Mouse (Mus musculus) forebrain, embryonic 11.5 days (tissue): ENCODE results near the gene Nod1. TPM values are rescaled to one million over a fixed set of nuclear protein-coding genes. Genes with fewer than 3 reads are reported as not detected.
A peak's percentile ranks its signal among the peaks of the same experiment; 100 is the strongest.

Source experiments
- ATAC-seq: fragments of 200-750 bp; cut with Nextera tagmentation; replicated peaks from 2 replicates; pipeline ENCODE4 v1.8.0; 2017; ENCODE audit warnings: moderate TSS enrichment; ENCODE audit not compliant: low FRiP score
- DNase-seq: peaks from one replicate; pipeline ENCODE4 v3.0.0-alpha.2; 2017; ENCODE audit warnings: low spot score
- H3K27ac ChIP-seq: fragments of 300-500 bp; sonication (generic); 2 replicates; pipeline ENCODE4 v1.5.1; 2014; ENCODE audit warnings: low read depth, low read length
- H3K27me3 ChIP-seq: fragments of 300-500 bp; sonication (generic); 2 replicates; pipeline ENCODE4 v1.6.1; 2014; ENCODE audit warnings: mild to moderate bottlenecking, low read length, mixed read lengths; ENCODE audit not compliant: control insufficient read depth, insufficient read depth
- H3K36me3 ChIP-seq: fragments of 300-500 bp; sonication (generic); 2 replicates; pipeline ENCODE4 v1.6.1; 2014; ENCODE audit warnings: mild to moderate bottlenecking, low read length, moderate library complexity, mixed read lengths; ENCODE audit not compliant: control insufficient read depth, insufficient read depth
- H3K4me1 ChIP-seq: fragments of 300-500 bp; sonication (generic); replicated peaks from 2 replicates; pipeline ENCODE4 v1.6.1; 2014; ENCODE audit warnings: low read length, mixed read lengths; ENCODE audit not compliant: control insufficient read depth, insufficient read depth
- H3K4me2 ChIP-seq: fragments of 300-500 bp; sonication (generic); 2 replicates; pipeline ENCODE4 v1.6.1; 2014; ENCODE audit warnings: low read depth, mild to moderate bottlenecking, low read length, moderate library complexity, mixed read lengths; ENCODE audit not compliant: severe bottlenecking
- H3K4me3 ChIP-seq: fragments of 300-500 bp; sonication (generic); 2 replicates; pipeline ENCODE4 v1.5.1; 2014; ENCODE audit warnings: low read depth, low read length
- H3K9ac ChIP-seq: fragments of 300-500 bp; sonication (generic); 2 replicates; pipeline ENCODE4 v1.6.1; 2014; ENCODE audit warnings: low read length
- H3K9me3 ChIP-seq: fragments of 300-500 bp; sonication (generic); 2 replicates; pipeline ENCODE4 v1.6.1; 2016; ENCODE audit warnings: low read length, mixed read lengths; ENCODE audit not compliant: control insufficient read depth
- WGBS: fragments of 180-500 bp; shearing (Covaris S2); extraction: QIAGEN DNeasy Blood & Tissue Kit; methylation state at CpG from one replicate; pipeline ENCODE4 v1.1.7; 2014; 5-methylcytosine and 5-hydroxymethylcytosine counted together
- polyA plus RNA-seq: library from polyadenylated mRNA; unstranded; fragments of >200 nt; fragmentation: Nextera tagmentation; extraction: Ambion mirVana; gene quantifications from 2 replicates; pipeline ENCODE4 v1.2.1, GENCODE M21; 2014

Nod1 gene
- polyA plus RNA-seq, 1 experiment from 2014 or later: 2.0 TPM

DNA sequence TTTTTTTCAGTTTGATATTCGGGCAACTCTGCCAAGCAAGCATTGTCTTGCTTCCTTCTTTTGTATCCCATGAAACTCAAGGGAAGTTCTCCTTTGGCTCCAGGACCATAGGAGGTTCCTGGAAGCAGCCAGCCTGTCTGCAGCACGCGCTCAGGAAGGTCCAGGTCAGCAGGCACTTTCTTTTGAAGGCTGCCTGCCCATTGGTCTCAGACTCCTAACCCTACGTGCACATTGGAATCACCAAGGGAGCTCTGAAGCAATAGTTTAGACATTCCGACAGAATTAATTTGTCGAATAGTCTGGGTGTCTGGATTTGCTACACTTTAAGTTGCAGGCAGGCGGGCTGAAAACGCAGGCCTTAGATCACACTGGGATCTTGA lies 691 bp downstream of the Nod1 start:
- ATAC-seq: no peak
- Histone ChIP-seq H3K4me1 (no peaks in the 10 kb centered on the region; the same call in 1 of the 2 replicates), H3K4me2 (peak overlapping the region; percentile 88), H3K27me3 (peaks cover 9% of the 10 kb centered on the region; the same call in 1 of the 2 replicates), H3K27ac (no peak overlapping the region), H3K36me3 (no peaks in the 10 kb centered on the region), H3K9me3 (no peaks in the 10 kb centered on the region), H3K4me3 (peak overlapping the region; percentile 51), H3K9ac (peak overlapping the region; percentile 61)
- DNase-seq: no peak
- WGBS: 16% methylated on average over 8 of the region's 8 CpGs

DNA sequence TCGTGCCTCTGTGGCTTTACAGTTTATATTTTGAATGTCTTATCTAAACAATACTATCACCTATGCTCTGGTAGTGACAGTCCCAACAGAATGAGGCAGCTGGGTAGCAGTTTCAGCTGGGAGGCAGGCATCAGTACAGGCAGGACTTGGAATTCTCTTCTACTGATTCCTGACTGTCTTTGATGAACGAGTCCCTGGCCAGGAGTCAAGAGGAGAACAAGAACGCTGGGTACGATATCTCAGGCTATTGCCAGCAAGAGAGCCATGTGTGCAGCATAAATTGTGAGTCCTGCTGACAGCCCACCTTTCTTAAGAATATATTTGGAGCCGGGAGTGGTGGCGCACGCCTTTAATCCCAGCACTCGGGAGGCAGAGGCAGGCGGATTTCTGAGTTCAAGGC lies 1.9 kb downstream of the Nod1 start:
- 86% methylated on average over 9 of the region's 9 CpGs for WGBS
- no peaks in the 10 kb centered on the region for H3K9me3 ChIP-seq
- no peak overlapping the region for H3K27ac ChIP-seq
- no peaks in the 10 kb centered on the region for H3K36me3 ChIP-seq
- ATAC-seq (no peak), DNase-seq (no peak)
- H3K27me3 ChIP-seq: peaks cover 9% of the 10 kb centered on the region; the same call in 1 of the 2 replicates
- H3K9ac ChIP-seq: no peak overlapping the region
- no peaks in the 10 kb centered on the region; the same call in 1 of the 2 replicates for H3K4me1 ChIP-seq
- H3K4me3 ChIP-seq: no peak overlapping the region
- H3K4me2 ChIP-seq: no peak overlapping the region

DNA sequence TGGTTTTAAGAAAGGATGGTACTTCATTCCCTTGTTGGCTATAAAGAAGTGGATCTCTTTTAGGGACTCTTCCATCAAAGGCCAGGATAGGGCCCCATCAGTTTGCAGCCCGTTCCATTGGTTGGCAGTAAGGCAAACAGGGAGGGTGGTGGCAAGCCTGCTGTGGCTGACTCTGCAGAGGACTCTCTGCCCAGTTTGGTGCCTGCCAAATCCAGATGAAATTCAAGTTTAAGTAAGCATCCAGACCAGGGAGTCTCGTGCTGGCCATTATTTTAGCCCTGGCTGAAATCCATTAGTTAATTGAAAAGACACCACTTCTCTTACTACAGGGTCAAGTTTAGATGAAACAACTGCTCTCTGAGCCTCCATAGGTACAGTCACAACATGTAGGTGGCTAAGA lies 2.6 kb downstream of the Nod1 start:
- ATAC-seq (no peak), DNase-seq (no peak)
- WGBS: 79% methylated on average over 2 of the region's 2 CpGs
- H3K4me3 ChIP-seq: no peak overlapping the region
- H3K9ac ChIP-seq: no peak overlapping the region
- H3K4me1 ChIP-seq: no peaks in the 10 kb centered on the region; the same call in 1 of the 2 replicates
- H3K36me3 ChIP-seq: no peaks in the 10 kb centered on the region
- H3K4me2 ChIP-seq: no peak overlapping the region
- no peak overlapping the region for H3K27ac ChIP-seq
- no peaks in the 10 kb centered on the region for H3K9me3 ChIP-seq
- H3K27me3 ChIP-seq: peaks cover 9% of the 10 kb centered on the region; the same call in 1 of the 2 replicates

DNA sequence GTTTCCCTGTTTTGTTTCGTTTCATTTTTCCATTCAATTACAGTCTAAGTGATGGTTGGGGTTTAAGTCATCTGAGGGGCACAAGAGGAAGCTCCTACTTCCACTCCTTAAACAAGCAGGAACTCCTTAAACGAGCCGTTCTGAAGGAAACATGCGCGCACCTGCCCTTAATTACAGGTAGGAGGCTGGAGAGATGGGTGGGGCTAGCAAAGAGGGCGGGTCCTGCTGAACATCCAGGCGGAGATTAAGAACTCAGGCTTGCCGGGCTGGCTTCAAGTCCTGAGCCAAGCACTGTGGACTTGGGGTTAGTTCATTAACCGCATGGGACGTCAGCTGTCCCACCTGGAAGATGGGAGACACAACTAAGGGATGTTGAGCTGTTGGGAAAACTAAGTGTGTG lies 4.8 kb downstream of the Nod1 start:
- Histone ChIP-seq H3K4me1 (no peaks in the 10 kb centered on the region), H3K27me3 (peaks cover 6% of the 10 kb centered on the region; the same call in 1 of the 2 replicates), H3K9ac (no peak overlapping the region), H3K27ac (no peak overlapping the region), H3K36me3 (no peaks in the 10 kb centered on the region), H3K4me3 (no peak overlapping the region), H3K4me2 (no peak overlapping the region), H3K9me3 (no peaks in the 10 kb centered on the region)
- no peak for ATAC-seq
- WGBS: 40% methylated on average over 10 of the region's 10 CpGs
- DNase-seq: no peak

DNA sequence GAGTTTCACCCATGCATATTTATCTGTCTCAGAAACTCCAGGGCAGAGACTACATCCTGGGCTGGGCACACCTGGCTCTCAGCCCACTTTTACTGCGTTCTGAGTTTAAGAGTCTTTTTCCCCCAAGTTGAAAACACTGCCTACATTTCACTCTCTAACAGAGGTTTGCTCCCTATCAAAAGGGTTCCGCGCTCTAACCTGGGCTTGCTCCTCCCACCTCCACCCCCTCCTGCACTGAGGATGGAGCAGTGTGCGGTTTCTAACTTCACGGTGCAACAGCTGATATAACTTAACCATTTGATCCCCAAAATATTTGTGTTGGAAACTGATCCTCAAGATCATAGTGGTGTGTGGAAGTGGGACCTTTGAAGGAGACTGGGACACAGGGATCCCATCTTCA lies 7.2 kb downstream of the Nod1 start:
- no peaks in the 10 kb centered on the region for H3K9me3 ChIP-seq
- H3K36me3 ChIP-seq: no peaks in the 10 kb centered on the region
- 59% methylated on average over 5 of the region's 5 CpGs for WGBS
- no peak overlapping the region for H3K4me2 ChIP-seq
- H3K27ac ChIP-seq: no peak overlapping the region
- H3K9ac ChIP-seq: no peak overlapping the region
- ATAC-seq (no peak), DNase-seq (no peak)
- no peak overlapping the region for H3K4me3 ChIP-seq
- no peaks in the 10 kb centered on the region for H3K4me1 ChIP-seq
- H3K27me3 ChIP-seq: no peaks in the 10 kb centered on the region

DNA sequence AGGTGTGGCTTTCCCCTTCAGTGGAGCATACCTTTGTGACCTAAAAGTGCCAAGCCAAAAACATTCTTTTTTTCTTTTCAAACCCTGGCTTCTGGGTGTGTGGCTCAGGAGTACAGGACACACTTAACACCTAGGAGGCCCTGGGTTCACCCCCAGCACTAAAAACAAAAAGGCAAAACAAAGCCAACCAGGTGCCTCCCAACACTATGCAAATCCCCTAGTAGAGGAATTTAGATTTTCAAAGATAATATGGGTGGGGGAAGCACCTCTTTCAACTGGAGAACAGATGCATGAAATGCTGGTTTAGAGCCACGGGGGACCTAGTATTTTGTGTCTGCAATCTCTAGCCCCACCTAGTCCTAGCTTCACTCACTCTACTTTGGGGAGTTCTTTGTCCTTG lies 7.7 kb downstream of the Nod1 start:
- Histone ChIP-seq H3K9me3 (no peaks in the 10 kb centered on the region), H3K4me1 (no peaks in the 10 kb centered on the region), H3K4me2 (no peak overlapping the region), H3K4me3 (no peak overlapping the region), H3K9ac (no peak overlapping the region), H3K27ac (no peak overlapping the region), H3K36me3 (no peaks in the 10 kb centered on the region), H3K27me3 (no peaks in the 10 kb centered on the region)
- ATAC-seq (no peak), DNase-seq (no peak)
- 39% methylated on average over 1 of the region's 1 CpGs for WGBS

DNA sequence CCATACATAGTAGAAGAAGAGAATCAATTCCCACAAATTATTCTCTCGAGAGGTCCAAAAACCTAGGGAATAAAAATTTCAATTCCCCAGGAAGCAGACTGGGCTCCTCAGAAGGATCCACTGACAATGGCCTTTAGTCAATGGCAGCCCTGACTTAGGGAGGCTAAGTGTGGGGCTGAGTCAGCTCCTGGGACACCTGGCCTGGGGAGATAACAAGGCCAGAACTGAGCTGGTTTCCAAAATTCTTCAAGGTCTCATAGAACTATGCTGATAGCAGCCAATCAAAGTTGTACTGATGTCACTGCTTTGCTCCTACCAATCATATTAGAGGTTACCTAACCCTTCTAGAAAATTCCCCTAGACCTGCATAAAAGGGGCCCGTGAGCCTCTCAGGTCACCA lies 8.8 kb downstream of the Nod1 start:
- no peaks in the 10 kb centered on the region for H3K36me3 ChIP-seq
- 83% methylated on average over 2 of the region's 2 CpGs for WGBS
- no peak overlapping the region for H3K4me3 ChIP-seq
- no peaks in the 10 kb centered on the region for H3K9me3 ChIP-seq
- DNase-seq (no peak), ATAC-seq (no peak)
- no peak overlapping the region for H3K4me2 ChIP-seq
- no peak overlapping the region for H3K27ac ChIP-seq
- H3K9ac ChIP-seq: no peak overlapping the region
- no peaks in the 10 kb centered on the region for H3K27me3 ChIP-seq
- H3K4me1 ChIP-seq: no peaks in the 10 kb centered on the region

DNA sequence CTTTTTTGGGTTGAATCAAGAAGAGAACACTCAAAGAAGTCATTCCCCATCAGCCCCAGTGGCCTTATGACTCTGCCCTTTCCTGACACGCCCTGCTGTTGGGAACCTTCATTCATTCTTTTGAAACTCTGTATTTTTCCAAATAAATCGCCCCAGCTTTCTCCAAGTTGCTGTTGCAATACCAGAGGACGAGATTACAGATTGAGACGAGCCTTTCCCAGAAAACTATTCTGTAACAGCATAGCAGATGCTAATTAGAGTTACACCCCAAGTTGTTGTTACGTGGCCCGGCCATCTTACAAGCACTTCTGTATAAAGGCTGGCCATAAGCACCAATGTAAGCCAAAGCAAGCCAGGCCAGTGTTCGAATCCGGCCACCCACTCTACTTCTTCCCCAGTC lies 14.8 kb downstream of the Nod1 start:
- Histone ChIP-seq H3K27me3 (no peaks in the 10 kb centered on the region), H3K9ac (no peak overlapping the region), H3K27ac (no peak overlapping the region), H3K9me3 (no peaks in the 10 kb centered on the region; the same call in 1 of the 2 replicates), H3K4me3 (no peak overlapping the region), H3K4me1 (no peaks in the 10 kb centered on the region), H3K4me2 (no peak overlapping the region), H3K36me3 (no peaks in the 10 kb centered on the region)
- 84% methylated on average over 8 of the region's 8 CpGs for WGBS
- ATAC-seq (no peak), DNase-seq (no peak)

DNA sequence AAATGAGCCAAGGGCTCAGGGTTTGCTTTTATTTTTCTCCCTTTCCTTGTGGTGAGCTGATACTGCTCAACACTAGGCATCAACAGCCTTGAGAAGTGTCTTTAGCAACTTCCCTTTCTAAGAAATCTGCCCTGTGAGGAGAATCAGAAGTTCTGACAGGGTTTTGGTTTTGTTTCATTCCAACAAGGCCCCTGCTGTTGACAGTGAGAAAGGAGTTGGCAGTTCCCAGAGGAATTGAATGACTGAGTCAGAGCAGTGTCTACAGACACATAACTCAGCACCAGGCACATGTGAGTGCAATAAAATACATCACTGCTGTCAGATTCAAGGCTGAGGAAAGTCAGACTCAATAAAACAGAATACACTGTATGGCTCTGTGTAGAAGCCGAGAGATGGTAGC lies 16.0 kb downstream of the Nod1 start:
- Histone ChIP-seq H3K4me1 (no peaks in the 10 kb centered on the region), H3K9me3 (no peaks in the 10 kb centered on the region; the same call in 1 of the 2 replicates), H3K4me2 (no peak overlapping the region), H3K4me3 (no peak overlapping the region), H3K27ac (no peak overlapping the region), H3K27me3 (no peaks in the 10 kb centered on the region), H3K9ac (no peak overlapping the region), H3K36me3 (no peaks in the 10 kb centered on the region)
- 87% methylated on average over 1 of the region's 1 CpGs for WGBS
- no peak for DNase-seq
- ATAC-seq: no peak
